ENCODE assay signal across 17 mouse cellular contexts in the genomic region with DNA sequence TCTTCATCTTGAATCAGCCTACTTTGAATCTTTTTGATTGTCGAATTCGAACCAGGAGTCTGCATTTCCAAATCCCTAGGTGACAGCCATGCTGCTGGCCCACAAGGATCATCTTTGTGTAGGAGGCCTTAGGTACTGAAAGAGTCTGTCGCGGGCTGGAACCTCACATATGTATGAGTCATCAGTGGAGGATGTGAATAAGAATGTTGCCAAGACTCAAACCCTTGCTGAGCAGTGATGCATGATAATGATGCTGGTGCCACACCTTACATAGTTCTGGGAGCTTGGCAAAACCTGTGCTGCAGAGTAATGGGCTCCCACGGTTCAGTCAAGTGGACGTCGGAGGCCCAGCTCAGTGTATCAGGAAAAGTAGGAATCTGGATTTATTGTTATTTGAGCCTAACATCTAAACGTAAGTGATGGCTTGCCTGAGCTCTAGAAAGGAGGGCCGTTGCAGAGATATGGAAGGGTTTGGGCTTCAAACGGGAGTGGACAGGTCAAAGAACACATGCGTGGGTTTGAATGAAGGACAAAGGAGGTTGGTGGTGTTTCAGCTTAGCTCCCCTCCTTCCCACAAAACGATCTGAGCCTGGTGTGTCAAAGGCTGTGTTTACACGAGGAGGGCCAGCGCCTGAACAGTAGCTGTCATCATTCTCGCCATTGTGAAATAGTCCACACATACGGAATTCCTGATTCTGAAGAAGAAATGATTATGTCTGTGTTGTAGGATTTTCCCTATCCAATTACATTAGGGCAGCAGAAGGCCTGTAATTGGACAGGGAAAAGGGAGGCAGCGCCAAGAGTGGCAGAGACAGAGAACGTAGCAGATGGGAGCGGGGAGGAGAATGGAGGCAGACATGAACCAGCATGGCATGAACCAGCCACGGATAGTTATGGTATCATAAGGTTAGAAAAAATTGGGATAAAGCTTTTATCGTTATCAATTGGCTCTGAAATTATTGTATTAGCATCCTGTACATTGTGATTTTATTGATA. TPM values are rescaled to one million over a fixed set of nuclear protein-coding genes. Genes with fewer than 3 reads are reported as not detected.
DNase-seq lines count a peak whose midpoint lies in the region; ATAC-seq and TF ChIP-seq lines count a peak whose summit lies in the region.
"Had no signal": no experiment of that assay in that cellular context is flagged by ENCODE, and none has a peak within 500 bp of the region (broad histone marks: within the 10 kb centered on the region; RNA-seq: fewer than 3 reads in every experiment).

No protein-coding gene starts in this region.

- H3K27ac ChIP-seq in liver, embryonic 15.5 days (replicated peaks): 0 out of 2 replicates have a peak overlapping the region, but pooled peaks have one; percentile 6
- 0 out of 2 replicates have a peak overlapping the region, but pooled peaks have one; percentile 10 for H3K27ac ChIP-seq in stomach, postnatal 0 days (replicated peaks)
- H3K27ac ChIP-seq: heart, embryonic 15.5 days; hindbrain, embryonic 13.5 days; macrophage had no signal

- TF ChIP-seq EP300 in stomach, postnatal 0 days (optimal IDR thresholded peaks at IDR 0.05): no peak

- TF ChIP-seq CTCF in stomach, postnatal 0 days (IDR thresholded peaks at IDR 0.05; ENCODE audit: low read depth): no peak

- ATAC-seq in liver, embryonic 15.5 days (ENCODE audit: insufficient read depth): peak; percentile 51; the same call in 1 of the 2 replicates
- ATAC-seq in stomach, postnatal 0 days (ENCODE audit: low FRiP score, low TSS enrichment): no peak

- H3K4me3 ChIP-seq in liver, embryonic 15.5 days (replicated peaks): no peak overlapping the region
- H3K4me3 ChIP-seq in stomach, postnatal 0 days (ENCODE audit: low read depth, low read length): no peak overlapping the region
- H3K4me3 ChIP-seq: heart, embryonic 15.5 days; hindbrain, embryonic 13.5 days had no signal

- no peak overlapping the region for H3K9ac ChIP-seq in liver, embryonic 15.5 days
- H3K9ac ChIP-seq in stomach, postnatal 0 days (ENCODE audit: low read length): no peak overlapping the region
- H3K9ac ChIP-seq: heart, embryonic 15.5 days; hindbrain, embryonic 13.5 days had no signal

- H3K9me3 ChIP-seq in liver, embryonic 15.5 days (replicated peaks): 0 out of 2 replicates have a peak, but pooled peaks cover under 1% of the 10 kb centered on the region
- no peaks in the 10 kb centered on the region for H3K9me3 ChIP-seq in stomach, postnatal 0 days (ENCODE audit: control insufficient read depth, low read length)
- H3K9me3 ChIP-seq: heart, embryonic 15.5 days had no signal

- H3K27me3 ChIP-seq in liver, embryonic 15.5 days: no peaks in the 10 kb centered on the region
- no peaks in the 10 kb centered on the region for H3K27me3 ChIP-seq in stomach, postnatal 0 days (ENCODE audit: control insufficient read depth, insufficient read depth, low read length)
- H3K27me3 ChIP-seq: heart, embryonic 15.5 days; hindbrain, embryonic 13.5 days had no signal

- H3K4me2 ChIP-seq in liver, embryonic 15.5 days: no peak overlapping the region
- no peak overlapping the region for H3K4me2 ChIP-seq in stomach, postnatal 0 days (replicated peaks; ENCODE audit: low read depth)
- H3K4me2 ChIP-seq: heart, embryonic 15.5 days; hindbrain, embryonic 13.5 days had no signal

- intact Hi-C loops in gastrocnemius, postnatal 36 days (cut with DNase I): no loop called here

- no peaks in the 10 kb centered on the region for H3K36me3 ChIP-seq in liver, embryonic 15.5 days (replicated peaks)
- H3K36me3 ChIP-seq in stomach, postnatal 0 days (ENCODE audit: control insufficient read depth, insufficient read depth, low read length): no peaks in the 10 kb centered on the region
- H3K36me3 ChIP-seq: heart, embryonic 15.5 days had no signal

- WGBS in liver, embryonic 15.5 days (ENCODE audit: insufficient replicate concordance): 63% methylated on average over 21 of the region's 21 CpGs
- 67% methylated on average over 21 of the region's 21 CpGs for WGBS in stomach, postnatal 0 days

- H3K4me1 ChIP-seq in liver, embryonic 15.5 days (replicated peaks): peaks cover 15% of the 10 kb centered on the region
- no peaks in the 10 kb centered on the region for H3K4me1 ChIP-seq in stomach, postnatal 0 days (replicated peaks; ENCODE audit: control insufficient read depth, insufficient read depth)
- H3K4me1 ChIP-seq: heart, embryonic 15.5 days had no signal

- peak; percentile 20 to 51 for DNase-seq in frontal cortex, postnatal 36 days (ENCODE audit: low spot score in 2 of 2)
- no peak for DNase-seq in frontal cortex, postnatal 25 days (ENCODE audit: low spot score in 2 of 2)
- DNase-seq in liver (no peak), R1 (ENCODE audit: low read depth, low spot score) (peak; percentile 94)
- no peak for DNase-seq in stomach, postnatal 0 days (ENCODE audit: low spot score)
- no peak for DNase-seq in gastrocnemius, postnatal 36 days
- DNase-seq: adrenal gland, postnatal 36 days; cerebellum, adult 11 months; embryo, embryonic 11 days; gastrocnemius, postnatal 25 days; kidney, adult 11 months; midbrain, embryonic 14.5 days; thymus, postnatal 14 days had no signal

RNA-seq across cellular contexts. Expression of a gene that starts 24.7 kb away (rescaled TPM):
- polyA plus RNA-seq in liver, embryonic 15.5 days (2015; fragmentation: Nextera tagmentation; extraction: Ambion mirVana): 22.6 and 28.1 TPM in 2 replicates
- 9.1 and 9.6 TPM in 2 replicates for polyA plus RNA-seq in stomach, postnatal 0 days (2015; fragmentation: Nextera tagmentation; extraction: Ambion mirVana)
- total RNA-seq in gastrocnemius, postnatal 36 days (2021): 10 to 100 TPM; 13.8 to 15.9 TPM

RNA-seq across cellular contexts. Expression of a gene that starts 37.5 kb away (rescaled TPM):
- not detected in 2 replicates for polyA plus RNA-seq in liver, embryonic 15.5 days (2015; fragmentation: Nextera tagmentation; extraction: Ambion mirVana)
- 0.08 TPM in 1 of 2 replicates, not detected in the other for polyA plus RNA-seq in stomach, postnatal 0 days (2015; fragmentation: Nextera tagmentation; extraction: Ambion mirVana)
- not detected for total RNA-seq in gastrocnemius, postnatal 36 days (2021)
- total RNA-seq: adrenal gland, postnatal 36 days; gastrocnemius, postnatal 25 days had no signal
- polyA plus RNA-seq: heart, embryonic 15.5 days; macrophage had no signal

RNA-seq across cellular contexts. Expression of a gene that starts 49.2 kb away (rescaled TPM):
- polyA plus RNA-seq in liver, embryonic 15.5 days (2015; fragmentation: Nextera tagmentation; extraction: Ambion mirVana): not detected in 2 replicates
- not detected in 2 replicates for polyA plus RNA-seq in stomach, postnatal 0 days (2015; fragmentation: Nextera tagmentation; extraction: Ambion mirVana)
- not detected for total RNA-seq in gastrocnemius, postnatal 36 days (2021)
- total RNA-seq: adrenal gland, postnatal 36 days; gastrocnemius, postnatal 25 days had no signal
- polyA plus RNA-seq: heart, embryonic 15.5 days had no signal

Comparison
In these comparisons a context has a peak if more than half of its experiments do, and no peak if none do; other contexts are left out.
1. DNase-seq: peak in frontal cortex, postnatal 36 days (2 of 2) and R1 (single experiment); none in frontal cortex, postnatal 25 days (0 of 2), liver (single experiment), stomach, postnatal 0 days (single experiment) and gastrocnemius, postnatal 36 days (0 of 2).